Mouse (Mus musculus): ENCODE results near the gene Timp2. TPM values are rescaled to one million over a fixed set of nuclear protein-coding genes. Genes with fewer than 3 reads are reported as not detected.

Gene Timp2
- total RNA-seq, 1 experiment: 52.4 TPM

GRCm38 (mm10) chr11:118260081-118260480, 95.5 kb downstream of the Timp2 start:
- TF ChIP-seq ZC3H11A (IDR thresholded peaks at IDR 0.05; ENCODE audit: borderline replicate concordance, low read depth, low read length) (no peak), CHD2 (IDR thresholded peaks at IDR 0.05; ENCODE audit: low read depth, low read length) (no peak), ZNF384 (IDR thresholded peaks at IDR 0.05; ENCODE audit: low read depth, low read length) (no peak), HCFC1 (IDR thresholded peaks at IDR 0.05; ENCODE audit: borderline replicate concordance, insufficient read depth, low read length) (no peak), MAFK (IDR thresholded peaks at IDR 0.05; ENCODE audit: insufficient read depth, low read depth, low read length) (no peak)
- in situ Hi-C loops (cut with MboI; ENCODE audit: low sequenced_read_pairs in 2 of 2, unreplicated experiment in 2 of 2): no loop called here
- Histone ChIP-seq H3K4me3 (ENCODE audit: insufficient read depth in 1 of 2, low read depth in 1 of 2, low read length in 2 of 2, poor library complexity in 1 of 2, severe bottlenecking in 1 of 2) (no peak overlapping the region), H3K9me3 (ENCODE audit: control insufficient read depth, insufficient read depth, low read depth, low read length) (no peaks in the 10 kb centered on the region), H3K36me3 (ENCODE audit: control insufficient read depth, insufficient read depth, low read length, poor library complexity, severe bottlenecking) (peaks cover 77% of the 10 kb centered on the region), H3K27ac (ENCODE audit: insufficient read depth, low read depth, low read length, poor library complexity, severe bottlenecking) (no peak overlapping the region), H3K4me1 (ENCODE audit: control insufficient read depth in 2 of 2, insufficient read depth in 2 of 2, low read length in 2 of 2, poor library complexity in 1 of 2) (peaks cover 3 to 7% of the 10 kb centered on the region in 2 experiments; a peak in 3 of 4 replicates), H3K9ac (ENCODE audit: insufficient read depth, low read depth, low read length, poor library complexity, severe bottlenecking) (no peak overlapping the region)
- no peak for DNase-seq (ENCODE audit: low read depth, low spot score)

DNA sequence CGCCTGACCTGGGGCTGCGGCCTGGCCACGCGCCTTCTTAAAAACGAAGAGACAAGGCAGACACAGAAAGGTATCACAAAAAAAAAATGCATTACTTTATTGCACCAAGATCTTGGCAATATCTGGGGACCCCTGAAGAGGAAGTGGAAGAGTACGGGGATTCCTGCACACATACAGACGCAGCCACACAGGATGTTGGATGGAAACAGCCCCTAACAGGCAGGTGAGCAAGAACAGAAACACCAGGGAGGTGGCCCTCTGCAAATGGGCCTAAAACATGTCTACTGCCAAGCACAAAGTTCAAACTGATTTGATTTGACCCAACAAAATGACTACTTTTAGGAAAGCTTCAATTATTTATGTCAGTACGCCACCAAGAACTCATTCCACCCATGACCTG, 96.0 kb downstream of the Timp2 start:
- Histone ChIP-seq H3K9ac (ENCODE audit: insufficient read depth, low read depth, low read length, poor library complexity, severe bottlenecking) (no peak overlapping the region), H3K36me3 (ENCODE audit: control insufficient read depth, insufficient read depth, low read length, poor library complexity, severe bottlenecking) (peaks cover 72% of the 10 kb centered on the region), H3K9me3 (ENCODE audit: control insufficient read depth, insufficient read depth, low read depth, low read length) (no peaks in the 10 kb centered on the region), H3K4me1 (ENCODE audit: control insufficient read depth in 2 of 2, insufficient read depth in 2 of 2, low read length in 2 of 2, poor library complexity in 1 of 2) (peaks cover 3 to 10% of the 10 kb centered on the region in 2 experiments; a peak in 3 of 4 replicates), H3K4me3 (ENCODE audit: insufficient read depth in 1 of 2, low read depth in 1 of 2, low read length in 2 of 2, poor library complexity in 1 of 2, severe bottlenecking in 1 of 2) (no peak overlapping the region), H3K27ac (ENCODE audit: insufficient read depth, low read depth, low read length, poor library complexity, severe bottlenecking) (no peak overlapping the region)
- in situ Hi-C loops (cut with MboI; ENCODE audit: low sequenced_read_pairs in 2 of 2, unreplicated experiment in 2 of 2): no loop called here
- DNase-seq (ENCODE audit: low read depth, low spot score): no peak
- TF ChIP-seq ZNF384 (IDR thresholded peaks at IDR 0.05; ENCODE audit: low read depth, low read length): no peak
- no peak for TF ChIP-seq CHD2 (IDR thresholded peaks at IDR 0.05; ENCODE audit: low read depth, low read length)
- TF ChIP-seq ZC3H11A (IDR thresholded peaks at IDR 0.05; ENCODE audit: borderline replicate concordance, low read depth, low read length): no peak
- no peak for TF ChIP-seq MAFK (IDR thresholded peaks at IDR 0.05; ENCODE audit: insufficient read depth, low read depth, low read length)
- no peak for TF ChIP-seq HCFC1 (IDR thresholded peaks at IDR 0.05; ENCODE audit: borderline replicate concordance, insufficient read depth, low read length)

DNA sequence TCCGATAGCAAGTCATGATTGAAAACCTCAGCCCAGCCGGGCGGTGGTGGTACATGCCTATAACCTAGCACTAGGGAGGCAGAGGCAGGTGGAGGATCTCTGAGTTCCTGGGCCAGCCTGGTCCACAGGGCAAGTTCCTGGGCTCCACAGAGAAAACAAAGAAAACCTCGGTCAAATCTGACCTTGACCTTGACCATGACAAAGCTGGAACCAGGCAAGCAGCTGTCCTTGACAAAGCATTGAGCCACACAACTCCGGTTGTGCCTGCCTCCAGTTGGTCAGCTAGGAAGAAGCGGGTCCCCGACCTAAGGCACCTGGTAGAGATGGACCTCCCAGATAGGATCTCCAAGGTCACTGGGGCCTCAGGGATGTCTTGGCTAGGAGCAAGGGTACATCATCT, 99.2 kb downstream of the Timp2 start:
- DNase-seq (ENCODE audit: low read depth, low spot score): no peak
- in situ Hi-C loops (cut with MboI; ENCODE audit: low sequenced_read_pairs in 2 of 2, unreplicated experiment in 2 of 2): no loop called here
- TF ChIP-seq ZNF384 (IDR thresholded peaks at IDR 0.05; ENCODE audit: low read depth, low read length): no peak
- TF ChIP-seq HCFC1 (IDR thresholded peaks at IDR 0.05; ENCODE audit: borderline replicate concordance, insufficient read depth, low read length): no peak
- TF ChIP-seq ZC3H11A (IDR thresholded peaks at IDR 0.05; ENCODE audit: borderline replicate concordance, low read depth, low read length): no peak
- no peak for TF ChIP-seq CHD2 (IDR thresholded peaks at IDR 0.05; ENCODE audit: low read depth, low read length)
- TF ChIP-seq MAFK (IDR thresholded peaks at IDR 0.05; ENCODE audit: insufficient read depth, low read depth, low read length): no peak
- Histone ChIP-seq H3K9me3 (ENCODE audit: control insufficient read depth, insufficient read depth, low read depth, low read length) (no peaks in the 10 kb centered on the region), H3K27ac (ENCODE audit: insufficient read depth, low read depth, low read length, poor library complexity, severe bottlenecking) (no peak overlapping the region), H3K36me3 (ENCODE audit: control insufficient read depth, insufficient read depth, low read length, poor library complexity, severe bottlenecking) (peaks cover 42% of the 10 kb centered on the region), H3K9ac (ENCODE audit: insufficient read depth, low read depth, low read length, poor library complexity, severe bottlenecking) (no peak overlapping the region), H3K4me3 (ENCODE audit: insufficient read depth in 1 of 2, low read depth in 1 of 2, low read length in 2 of 2, poor library complexity in 1 of 2, severe bottlenecking in 1 of 2) (no peak overlapping the region), H3K4me1 (ENCODE audit: control insufficient read depth in 2 of 2, insufficient read depth in 2 of 2, low read length in 2 of 2, poor library complexity in 1 of 2) (peaks cover 3 to 10% of the 10 kb centered on the region in 2 experiments; a peak in 3 of 4 replicates)

- Histone ChIP-seq H3K4me1 (ENCODE audit: control insufficient read depth in 2 of 2, insufficient read depth in 2 of 2, low read length in 2 of 2, poor library complexity in 1 of 2) (peaks cover 3 to 10% of the 10 kb centered on the region in 2 experiments; a peak in 3 of 4 replicates), H3K4me3 (ENCODE audit: insufficient read depth in 1 of 2, low read depth in 1 of 2, low read length in 2 of 2, poor library complexity in 1 of 2, severe bottlenecking in 1 of 2) (no peak overlapping the region), H3K27ac (ENCODE audit: insufficient read depth, low read depth, low read length, poor library complexity, severe bottlenecking) (no peak overlapping the region), H3K36me3 (ENCODE audit: control insufficient read depth, insufficient read depth, low read length, poor library complexity, severe bottlenecking) (peaks cover 22% of the 10 kb centered on the region), H3K9me3 (ENCODE audit: control insufficient read depth, insufficient read depth, low read depth, low read length) (no peaks in the 10 kb centered on the region), H3K9ac (ENCODE audit: insufficient read depth, low read depth, low read length, poor library complexity, severe bottlenecking) (no peak overlapping the region)
- TF ChIP-seq MAFK (IDR thresholded peaks at IDR 0.05; ENCODE audit: insufficient read depth, low read depth, low read length) (no peak), HCFC1 (IDR thresholded peaks at IDR 0.05; ENCODE audit: borderline replicate concordance, insufficient read depth, low read length) (no peak), ZC3H11A (IDR thresholded peaks at IDR 0.05; ENCODE audit: borderline replicate concordance, low read depth, low read length) (no peak), ZNF384 (IDR thresholded peaks at IDR 0.05; ENCODE audit: low read depth, low read length) (no peak), CHD2 (IDR thresholded peaks at IDR 0.05; ENCODE audit: low read depth, low read length) (no peak)
- in situ Hi-C loops (cut with MboI; ENCODE audit: low sequenced_read_pairs in 2 of 2, unreplicated experiment in 2 of 2): no loop called here
- no peak for DNase-seq (ENCODE audit: low read depth, low spot score)
Observed at GRCm38 (mm10) chr11:118254159-118254951, 101.2 kb downstream of the Timp2 start.
